Mouse (Mus musculus) liver, embryonic 16.5 days (tissue): ENCODE results near the gene Rgmb. TPM values are rescaled to one million over a fixed set of nuclear protein-coding genes. Genes with fewer than 3 reads are reported as not detected.

Experiments used
- ATAC-seq: fragments of 200-750 bp; cut with Nextera tagmentation; 2 replicates; pipeline ENCODE4 v1.8.0; 2017; ENCODE audit warnings: low read depth, mild to moderate bottlenecking, moderate number of reproducible peaks, moderate library complexity
- H3K27ac ChIP-seq: fragments of 300-500 bp; sonication (generic); 2 replicates; pipeline ENCODE4 v1.5.1; 2014; ENCODE audit warnings: mild to moderate bottlenecking, low read length
- H3K27me3 ChIP-seq: fragments of 300-500 bp; sonication (generic); 2 replicates; pipeline ENCODE4 v1.6.1; 2014; ENCODE audit warnings: low read depth, low read length, mixed read lengths; ENCODE audit not compliant: control insufficient read depth, insufficient read depth
- H3K36me3 ChIP-seq: fragments of 300-500 bp; sonication (generic); 2 replicates; pipeline ENCODE4 v1.6.1; 2014; ENCODE audit warnings: mild to moderate bottlenecking; ENCODE audit not compliant: control insufficient read depth, insufficient read depth
- H3K4me1 ChIP-seq: fragments of 300-500 bp; sonication (generic); 2 replicates; pipeline ENCODE4 v1.6.1; 2014; ENCODE audit warnings: low read depth, low read length, mixed read lengths; ENCODE audit not compliant: control insufficient read depth
- H3K4me2 ChIP-seq: fragments of 300-500 bp; sonication (generic); 2 replicates; pipeline ENCODE4 v1.6.1; 2014; ENCODE audit warnings: low read depth, low read length, mixed read lengths
- H3K4me3 ChIP-seq: fragments of 300-500 bp; sonication (generic); 2 replicates; pipeline ENCODE4 v1.5.1; 2014; ENCODE audit warnings: low read depth, mild to moderate bottlenecking, low read length
- H3K9ac ChIP-seq: fragments of 300-500 bp; sonication (generic); 2 replicates; pipeline ENCODE4 v1.6.1; 2014; ENCODE audit warnings: low read depth, low read length
- H3K9me3 ChIP-seq: fragments of 300-500 bp; sonication (generic); replicated peaks from 2 replicates; pipeline ENCODE4 v1.6.1; 2016; ENCODE audit warnings: low read length; ENCODE audit not compliant: control insufficient read depth
- WGBS: fragments of 180-500 bp; shearing (Covaris S2); extraction: QIAGEN DNeasy Blood & Tissue Kit; methylation state at CpG from one replicate; pipeline ENCODE4 v1.1.7; 2014; ENCODE audit not compliant: insufficient replicate concordance; 5-methylcytosine and 5-hydroxymethylcytosine counted together
- polyA plus RNA-seq: library from polyadenylated mRNA; unstranded; fragments of >200 nt; fragmentation: Nextera tagmentation; extraction: Ambion mirVana; gene quantifications from 2 replicates; pipeline ENCODE4 v1.2.1, GENCODE M21; 2015

The Rgmb gene
- polyA plus RNA-seq, 1 experiment from 2014 or later: 0.86 TPM

GRCm38 (mm10) chr17:15817096-15817450 is 13.8 kb downstream of the Rgmb start:
- no peak overlapping the region for H3K4me3 ChIP-seq
- no peaks in the 10 kb centered on the region for H3K36me3 ChIP-seq
- no peaks in the 10 kb centered on the region for H3K9me3 ChIP-seq
- no peak overlapping the region for H3K27ac ChIP-seq
- no peak overlapping the region for H3K9ac ChIP-seq
- no peaks in the 10 kb centered on the region for H3K27me3 ChIP-seq
- WGBS: 71% methylated on average over 5 of the region's 5 CpGs
- no peak for ATAC-seq
- H3K4me1 ChIP-seq: no peaks in the 10 kb centered on the region
- H3K4me2 ChIP-seq: no peak overlapping the region

GRCm38 (mm10) chr17:15816379-15817095 is 14.3 kb downstream of the Rgmb start:
- no peaks in the 10 kb centered on the region for H3K36me3 ChIP-seq
- WGBS: 57% methylated on average over 10 of the region's 11 CpGs
- H3K9ac ChIP-seq: no peak overlapping the region
- no peaks in the 10 kb centered on the region for H3K4me1 ChIP-seq
- H3K27me3 ChIP-seq: no peaks in the 10 kb centered on the region
- ATAC-seq: no peak
- no peak overlapping the region for H3K27ac ChIP-seq
- H3K4me3 ChIP-seq: no peak overlapping the region
- no peak overlapping the region for H3K4me2 ChIP-seq
- no peaks in the 10 kb centered on the region for H3K9me3 ChIP-seq

DNA sequence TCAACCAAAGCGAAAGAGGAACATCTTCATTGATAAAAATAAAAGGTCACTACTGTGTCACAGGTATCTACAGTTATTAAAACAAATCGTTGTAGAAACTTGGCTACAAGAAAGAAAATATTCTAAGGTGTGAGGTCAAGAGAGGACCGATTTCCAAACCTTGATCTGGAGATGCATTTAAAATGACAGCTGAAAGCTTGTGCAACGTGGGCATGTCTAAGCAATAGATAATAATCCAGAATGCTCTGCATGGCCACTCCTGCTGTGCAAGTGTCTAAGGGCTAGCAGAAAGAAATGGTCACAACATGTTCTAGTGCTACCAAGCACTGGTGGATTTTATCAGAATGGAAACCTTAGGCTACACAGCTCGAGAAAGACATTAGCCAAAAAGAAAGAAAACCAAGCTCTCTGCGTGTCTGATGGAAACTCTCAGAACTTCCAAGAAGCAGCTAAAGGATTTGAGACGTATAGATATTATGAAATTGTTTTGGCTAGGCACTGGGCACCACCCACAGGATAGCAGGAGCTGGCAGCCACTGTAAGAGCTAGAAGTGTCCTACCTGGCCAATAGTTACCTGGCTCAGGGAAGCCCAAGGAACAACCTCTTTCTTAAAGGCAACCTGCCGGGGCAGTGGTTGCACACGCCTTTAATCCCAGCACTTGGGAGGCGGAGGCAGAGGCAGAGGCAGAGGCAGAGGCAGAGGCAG is 15.4 kb downstream of the Rgmb start:
- Histone ChIP-seq H3K9ac (no peak overlapping the region), H3K27ac (no peak overlapping the region), H3K36me3 (no peaks in the 10 kb centered on the region), H3K4me2 (no peak overlapping the region), H3K9me3 (no peaks in the 10 kb centered on the region), H3K4me1 (no peaks in the 10 kb centered on the region), H3K27me3 (no peaks in the 10 kb centered on the region), H3K4me3 (no peak overlapping the region)
- ATAC-seq: no peak
- WGBS: 63% methylated on average over 10 of the region's 10 CpGs

- Histone ChIP-seq H3K4me3 (no peak overlapping the region), H3K9me3 (no peaks in the 10 kb centered on the region), H3K4me2 (no peak overlapping the region), H3K4me1 (no peaks in the 10 kb centered on the region), H3K27me3 (no peaks in the 10 kb centered on the region), H3K36me3 (no peaks in the 10 kb centered on the region), H3K9ac (no peak overlapping the region), H3K27ac (no peak overlapping the region)
- ATAC-seq: no peak
- WGBS: 53% methylated on average over 3 of the region's 3 CpGs
Observed at GRCm38 (mm10) chr17:15813658-15814212, 17.1 kb downstream of the Rgmb start.

DNA sequence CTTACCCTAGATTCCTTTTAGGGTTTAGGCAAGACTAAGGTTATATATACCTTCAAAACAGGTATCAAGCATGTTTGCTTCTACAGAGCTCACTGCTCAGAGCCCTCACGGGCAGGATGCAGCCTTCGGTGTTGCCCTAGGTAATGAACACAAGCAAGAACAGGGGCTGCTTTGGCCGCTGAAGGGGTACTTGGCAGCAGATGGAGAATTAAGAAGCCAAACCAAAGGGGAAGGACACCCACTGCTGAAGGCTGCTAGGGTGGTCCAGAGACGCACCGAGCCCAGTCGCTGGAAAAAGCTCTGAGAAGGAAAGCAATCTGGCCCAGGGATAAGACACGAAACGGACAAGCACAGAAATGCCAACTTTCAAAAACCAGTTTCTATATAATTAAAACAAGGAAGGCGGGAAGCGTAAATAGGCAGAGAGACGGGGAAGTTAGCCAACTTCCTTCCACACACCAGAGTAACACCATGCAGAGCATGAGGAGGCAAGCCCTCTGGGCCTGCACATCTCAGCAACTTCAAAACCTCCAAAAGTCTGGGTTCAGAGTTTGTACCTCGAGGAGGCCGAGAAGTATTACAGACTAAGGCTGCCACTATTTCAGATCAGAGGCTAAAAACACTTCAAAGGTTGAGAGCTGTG is 18.6 kb downstream of the Rgmb start:
- Histone ChIP-seq H3K4me1 (no peaks in the 10 kb centered on the region), H3K4me3 (no peak overlapping the region), H3K4me2 (no peak overlapping the region), H3K9ac (no peak overlapping the region), H3K9me3 (no peaks in the 10 kb centered on the region), H3K36me3 (no peaks in the 10 kb centered on the region), H3K27me3 (no peaks in the 10 kb centered on the region), H3K27ac (no peak overlapping the region)
- ATAC-seq: 0 out of 2 replicates have a peak, but pooled peaks have one; percentile 24
- 59% methylated on average over 13 of the region's 13 CpGs for WGBS

- 66% methylated on average over 2 of the region's 2 CpGs for WGBS
- H3K4me1 ChIP-seq: no peaks in the 10 kb centered on the region
- H3K27me3 ChIP-seq: no peaks in the 10 kb centered on the region
- no peaks in the 10 kb centered on the region for H3K36me3 ChIP-seq
- no peak overlapping the region for H3K9ac ChIP-seq
- ATAC-seq: no peak
- H3K4me3 ChIP-seq: no peak overlapping the region
- H3K27ac ChIP-seq: no peak overlapping the region
- H3K4me2 ChIP-seq: no peak overlapping the region
- no peaks in the 10 kb centered on the region for H3K9me3 ChIP-seq
Observed at GRCm38 (mm10) chr17:15809949-15810348, 20.9 kb downstream of the Rgmb start.

DNA sequence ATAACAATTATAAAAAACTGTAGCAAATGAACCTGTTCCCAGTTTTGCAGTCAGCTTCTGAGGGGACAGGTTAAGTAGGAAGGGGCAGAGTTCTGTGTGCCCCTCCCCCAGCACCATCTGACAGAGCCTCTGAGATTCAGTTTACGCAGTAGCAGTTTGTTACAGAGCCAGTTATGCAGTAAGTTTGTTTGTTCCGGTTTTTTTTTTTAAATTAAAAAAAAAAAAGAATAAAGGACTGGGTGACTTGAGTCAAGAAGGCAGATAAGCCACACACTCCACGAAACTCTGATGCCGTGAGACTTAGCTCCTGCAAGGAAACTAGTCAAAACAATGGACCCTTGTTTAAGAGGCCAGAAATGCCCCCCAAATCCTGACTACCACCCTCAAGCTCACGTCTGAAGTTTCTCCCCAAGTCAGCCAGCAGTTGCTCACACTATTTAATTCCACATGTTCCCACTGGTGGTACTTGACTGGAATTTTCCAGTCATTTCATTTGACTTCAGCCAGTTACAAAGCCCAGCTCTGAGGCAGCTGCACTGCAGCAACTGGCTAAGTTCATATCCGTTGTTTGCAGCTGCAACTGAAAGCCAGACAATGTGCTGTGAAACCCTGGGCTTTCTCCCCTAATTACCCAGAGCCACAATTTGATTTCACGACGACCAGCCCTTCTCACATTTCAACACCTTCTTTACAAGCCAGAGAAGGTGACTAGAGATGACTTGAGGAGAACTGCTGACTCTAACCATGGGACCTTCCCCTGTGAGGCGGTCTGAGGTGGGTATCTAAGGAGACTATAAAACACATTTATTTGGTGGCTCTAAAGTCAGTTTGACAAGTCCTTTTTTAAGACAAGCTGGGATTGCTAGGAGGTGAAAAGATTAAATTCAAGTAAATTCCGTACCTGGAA is 22.1 kb downstream of the Rgmb start:
- no peak overlapping the region for H3K4me3 ChIP-seq
- H3K36me3 ChIP-seq: no peaks in the 10 kb centered on the region
- no peak overlapping the region for H3K4me2 ChIP-seq
- WGBS: 30% methylated on average over 10 of the region's 10 CpGs
- H3K9ac ChIP-seq: no peak overlapping the region
- no peaks in the 10 kb centered on the region for H3K4me1 ChIP-seq
- no peaks in the 10 kb centered on the region for H3K9me3 ChIP-seq
- ATAC-seq: no peak
- no peaks in the 10 kb centered on the region for H3K27me3 ChIP-seq
- H3K27ac ChIP-seq: no peak overlapping the region

DNA sequence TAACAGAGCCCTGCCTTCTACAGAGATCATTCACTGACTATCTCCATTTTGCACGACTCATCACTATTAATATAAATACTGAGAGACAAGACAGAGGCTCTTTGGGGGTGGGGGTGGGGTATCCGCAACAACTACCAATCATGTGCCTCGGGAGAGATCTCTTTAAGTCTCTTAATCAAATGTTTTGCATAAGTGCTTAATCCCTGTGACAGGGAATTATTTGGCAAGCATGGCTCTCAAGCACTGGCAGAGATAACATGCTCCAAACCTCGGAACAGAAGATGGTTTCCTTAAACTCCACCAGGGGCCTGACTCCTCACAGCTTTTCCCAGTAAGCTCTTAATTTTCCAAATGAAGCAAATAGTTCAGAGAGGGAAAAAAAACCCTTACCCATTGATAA is 22.8 kb downstream of the Rgmb start:
- Histone ChIP-seq H3K9ac (no peak overlapping the region), H3K4me1 (no peaks in the 10 kb centered on the region), H3K9me3 (no peaks in the 10 kb centered on the region), H3K27ac (no peak overlapping the region), H3K4me2 (no peak overlapping the region), H3K36me3 (no peaks in the 10 kb centered on the region), H3K27me3 (no peaks in the 10 kb centered on the region), H3K4me3 (no peak overlapping the region)
- ATAC-seq: no peak
- 51% methylated on average over 4 of the region's 4 CpGs for WGBS
